Mouse (Mus musculus): ENCODE measurements around the gene Hcrtr1.

Gene Hcrtr1

GRCm38 (mm10) chr4:130167321-130167720 lies 28.2 kb upstream of the Hcrtr1 start:
- DNase-seq, result no peak

GRCm38 (mm10) chr4:130166592-130166991 lies 27.4 kb upstream of the Hcrtr1 start:
- DNase-seq, result no peak

- DNase-seq, result no peak
Observed at GRCm38 (mm10) chr4:130166061-130166460, 26.9 kb upstream of the Hcrtr1 start.

- DNase-seq, result no peak
Observed at GRCm38 (mm10) chr4:130164121-130164520, 25.0 kb upstream of the Hcrtr1 start.

- no peak for DNase-seq
Observed at GRCm38 (mm10) chr4:130163391-130163861, 24.3 kb upstream of the Hcrtr1 start.

- DNase-seq, result no peak
Observed at GRCm38 (mm10) chr4:130161349-130161748, 22.2 kb upstream of the Hcrtr1 start.

GRCm38 (mm10) chr4:130156812-130157371 lies 17.7 kb upstream of the Hcrtr1 start:
- DNase-seq, result no peak

GRCm38 (mm10) chr4:130154250-130154649 lies 15.1 kb upstream of the Hcrtr1 start:
- DNase-seq, result no peak

GRCm38 (mm10) chr4:130148405-130148804 lies 9.2 kb upstream of the Hcrtr1 start:
- no peak for DNase-seq

- DNase-seq, result no peak
Observed at GRCm38 (mm10) chr4:130141786-130142185, 2.6 kb upstream of the Hcrtr1 start.

GRCm38 (mm10) chr4:130140992-130141402 lies 1.8 kb upstream of the Hcrtr1 start:
- no peak for DNase-seq

- DNase-seq, result peak; percentile 82
Observed at GRCm38 (mm10) chr4:130138441-130139213, 532 bp downstream of the Hcrtr1 start.

GRCm38 (mm10) chr4:130133399-130133798 lies 5.8 kb downstream of the Hcrtr1 start:
- DNase-seq, result no peak

GRCm38 (mm10) chr4:130131448-130132105 lies 7.6 kb downstream of the Hcrtr1 start:
- DNase-seq, result no peak

- no peak for DNase-seq
Observed at GRCm38 (mm10) chr4:130130641-130131350, 8.4 kb downstream of the Hcrtr1 start.

GRCm38 (mm10) chr4:130130082-130130481 lies 9.1 kb downstream of the Hcrtr1 start:
- DNase-seq, result no peak

GRCm38 (mm10) chr4:130128907-130129306 lies 10.3 kb downstream of the Hcrtr1 start:
- no peak for DNase-seq

- DNase-seq, result no peak
Observed at GRCm38 (mm10) chr4:130125935-130126334, 13.2 kb downstream of the Hcrtr1 start.

GRCm38 (mm10) chr4:130125164-130125563 lies 14.0 kb downstream of the Hcrtr1 start:
- DNase-seq, result no peak

GRCm38 (mm10) chr4:130124110-130124509 lies 15.0 kb downstream of the Hcrtr1 start:
- no peak for DNase-seq

GRCm38 (mm10) chr4:130123020-130123419 lies 16.1 kb downstream of the Hcrtr1 start:
- no peak for DNase-seq

- no peak for DNase-seq
Observed at GRCm38 (mm10) chr4:130121560-130121959, 17.6 kb downstream of the Hcrtr1 start.

- DNase-seq, result no peak
Observed at GRCm38 (mm10) chr4:130120752-130121151, 18.4 kb downstream of the Hcrtr1 start.
